Mouse (Mus musculus) embryonic facial prominence, embryonic 15.5 days (tissue): ENCODE results near the gene Adipoq. TPM values are rescaled to one million over a fixed set of nuclear protein-coding genes. Genes with fewer than 3 reads are reported as not detected.

Experiments used
- ATAC-seq: fragments of 200-750 bp; cut with Nextera tagmentation; 2 replicates; pipeline ENCODE4 v1.8.0; 2017; ENCODE audit warnings: low read depth, moderate TSS enrichment; ENCODE audit not compliant: insufficient number of reproducible peaks, low FRiP score, low TSS enrichment
- H3K27ac ChIP-seq: fragments of 300-500 bp; sonication (generic); replicated peaks from 2 replicates; pipeline ENCODE4 v1.5.1; 2015; ENCODE audit warnings: mild to moderate bottlenecking, inconsistent platforms
- H3K27me3 ChIP-seq: fragments of 300-500 bp; sonication (generic); 2 replicates; pipeline ENCODE4 v1.6.1; 2015; ENCODE audit warnings: inconsistent platforms
- H3K36me3 ChIP-seq: fragments of 300-500 bp; sonication (generic); 2 replicates; pipeline ENCODE4 v1.6.1; 2015; ENCODE audit warnings: mild to moderate bottlenecking, inconsistent platforms
- H3K4me1 ChIP-seq: fragments of 300-500 bp; sonication (generic); 2 replicates; pipeline ENCODE4 v1.6.1; 2015; ENCODE audit warnings: inconsistent platforms
- H3K4me2 ChIP-seq: fragments of 300-500 bp; sonication (generic); replicated peaks from 2 replicates; pipeline ENCODE4 v1.6.1; 2015; ENCODE audit warnings: mild to moderate bottlenecking, inconsistent platforms
- H3K4me3 ChIP-seq: fragments of 300-500 bp; sonication (generic); replicated peaks from 2 replicates; pipeline ENCODE4 v1.5.1; 2015; ENCODE audit warnings: mild to moderate bottlenecking, inconsistent platforms
- H3K9ac ChIP-seq: fragments of 300-500 bp; sonication (generic); 2 replicates; pipeline ENCODE4 v1.6.1; 2015; ENCODE audit warnings: inconsistent platforms
- H3K9me3 ChIP-seq: fragments of 300-500 bp; sonication (generic); replicated peaks from 2 replicates; pipeline ENCODE4 v1.6.1; 2016; ENCODE audit warnings: inconsistent platforms
- WGBS: fragments of 180-500 bp; shearing (Covaris S2); methylation state at CpG from one replicate; pipeline ENCODE4 v1.1.7; 2015; 5-methylcytosine and 5-hydroxymethylcytosine counted together
- polyA plus RNA-seq: library from polyadenylated mRNA; unstranded; fragments of >200 nt; fragmentation: Nextera tagmentation; extraction: Ambion mirVana; gene quantifications from 2 replicates; pipeline ENCODE4 v1.2.1, GENCODE M21; 2015

Gene Adipoq
- polyA plus RNA-seq, 1 experiment from 2014 or later: 0.25 TPM

DNA sequence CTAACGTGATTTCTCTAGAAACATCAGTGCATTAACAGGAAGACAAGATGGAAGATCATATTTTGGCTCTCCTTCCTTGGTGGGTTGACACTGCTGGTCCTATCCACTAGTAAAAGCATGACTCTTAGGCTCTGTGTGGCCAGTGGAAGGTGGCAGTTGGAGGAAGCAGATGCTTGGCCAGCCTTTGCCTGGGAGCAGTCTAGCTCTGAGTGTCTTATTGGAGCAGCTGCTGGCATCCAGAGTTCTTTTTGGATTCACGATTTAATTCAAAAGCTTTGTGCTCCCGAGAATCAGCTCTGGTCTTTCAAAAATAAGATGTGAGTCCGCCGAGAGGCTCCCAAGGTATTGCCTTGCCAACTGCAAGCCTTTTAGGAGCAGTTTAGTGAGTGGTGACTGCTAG lies 1.1 kb upstream of the Adipoq start:
- no peaks in the 10 kb centered on the region for H3K36me3 ChIP-seq
- H3K9ac ChIP-seq: no peak overlapping the region
- H3K4me2 ChIP-seq: no peak overlapping the region
- H3K4me1 ChIP-seq: no peaks in the 10 kb centered on the region
- H3K27me3 ChIP-seq: no peaks in the 10 kb centered on the region
- no peak for ATAC-seq
- no peak overlapping the region for H3K27ac ChIP-seq
- 74% methylated on average over 5 of the region's 5 CpGs for WGBS
- H3K9me3 ChIP-seq: no peaks in the 10 kb centered on the region
- no peak overlapping the region for H3K4me3 ChIP-seq

DNA sequence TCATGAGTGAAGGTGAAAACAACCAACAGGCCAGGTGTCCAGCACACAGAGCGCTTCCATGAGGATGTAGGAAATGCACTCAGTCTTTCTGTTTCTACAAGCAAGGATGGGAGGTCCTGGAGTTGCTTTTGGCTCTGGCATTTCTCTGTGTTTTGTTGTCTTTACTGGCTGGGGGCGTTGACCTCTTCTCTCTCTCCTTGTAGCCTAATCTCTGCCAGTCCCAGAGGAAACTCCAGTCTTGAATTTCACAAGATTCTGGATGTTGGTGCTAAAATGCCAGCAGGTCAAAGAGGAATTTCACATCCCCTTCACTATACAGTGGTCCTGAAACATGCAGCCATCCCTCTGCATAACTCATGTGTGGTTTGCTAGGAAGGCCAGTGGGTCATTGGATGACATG lies 2.6 kb downstream of the Adipoq start:
- no peak overlapping the region for H3K4me2 ChIP-seq
- H3K27ac ChIP-seq: no peak overlapping the region
- H3K27me3 ChIP-seq: no peaks in the 10 kb centered on the region
- WGBS: 54% methylated on average over 2 of the region's 2 CpGs
- H3K4me3 ChIP-seq: no peak overlapping the region
- ATAC-seq: no peak
- H3K4me1 ChIP-seq: no peaks in the 10 kb centered on the region
- no peak overlapping the region for H3K9ac ChIP-seq
- no peaks in the 10 kb centered on the region for H3K36me3 ChIP-seq
- H3K9me3 ChIP-seq: no peaks in the 10 kb centered on the region

DNA sequence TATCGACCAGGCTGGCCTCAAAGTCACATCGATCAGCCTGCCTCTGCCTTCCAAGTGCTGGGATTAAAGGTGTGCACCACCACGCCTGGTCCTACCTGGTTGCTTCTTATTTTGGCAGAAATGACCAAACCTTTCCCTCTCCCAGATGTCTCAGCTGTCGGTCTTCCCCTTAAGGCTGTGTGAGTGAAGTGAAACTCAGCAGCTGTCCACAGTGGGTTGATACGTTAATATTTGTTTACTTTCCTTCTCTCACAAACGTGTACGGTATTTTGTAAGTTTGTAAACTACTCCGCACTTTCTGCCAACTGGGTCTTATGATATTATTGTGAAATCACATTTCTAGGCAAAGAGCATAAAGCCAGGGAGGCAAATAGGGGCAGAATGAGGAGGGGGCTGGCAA lies 3.1 kb downstream of the Adipoq start:
- Histone ChIP-seq H3K4me3 (no peak overlapping the region), H3K9ac (no peak overlapping the region), H3K27me3 (no peaks in the 10 kb centered on the region), H3K4me1 (no peaks in the 10 kb centered on the region), H3K27ac (no peak overlapping the region), H3K4me2 (no peak overlapping the region), H3K36me3 (no peaks in the 10 kb centered on the region), H3K9me3 (no peaks in the 10 kb centered on the region)
- 73% methylated on average over 8 of the region's 8 CpGs for WGBS
- no peak for ATAC-seq

DNA sequence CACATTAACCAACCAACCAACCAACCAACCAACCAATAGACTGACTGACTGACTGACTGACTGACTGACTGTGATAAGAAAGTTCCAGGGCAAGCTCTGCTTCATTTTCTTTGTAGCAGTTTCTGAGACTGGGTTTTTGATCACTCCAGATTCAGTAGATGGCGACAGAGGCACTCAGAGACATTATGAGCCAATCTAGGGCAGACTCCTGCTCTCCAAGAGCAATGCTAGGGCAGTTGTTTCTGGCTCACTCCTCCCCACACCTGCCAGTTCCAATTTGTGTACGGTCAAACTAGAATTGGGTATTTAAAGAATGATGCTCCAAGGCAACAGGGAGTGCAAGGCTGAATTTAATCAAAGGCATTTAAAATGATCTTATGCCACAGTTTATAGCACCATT lies 5.1 kb downstream of the Adipoq start:
- H3K36me3 ChIP-seq: no peaks in the 10 kb centered on the region
- no peak overlapping the region for H3K27ac ChIP-seq
- H3K4me3 ChIP-seq: no peak overlapping the region
- no peaks in the 10 kb centered on the region for H3K27me3 ChIP-seq
- H3K4me2 ChIP-seq: no peak overlapping the region
- H3K4me1 ChIP-seq: no peaks in the 10 kb centered on the region
- H3K9me3 ChIP-seq: no peaks in the 10 kb centered on the region
- no peak for ATAC-seq
- 10% methylated on average over 2 of the region's 2 CpGs for WGBS
- H3K9ac ChIP-seq: no peak overlapping the region

- Histone ChIP-seq H3K27ac (no peak overlapping the region), H3K27me3 (no peaks in the 10 kb centered on the region), H3K9ac (no peak overlapping the region), H3K36me3 (no peaks in the 10 kb centered on the region), H3K9me3 (no peaks in the 10 kb centered on the region), H3K4me3 (no peak overlapping the region), H3K4me2 (no peak overlapping the region), H3K4me1 (no peaks in the 10 kb centered on the region)
- WGBS: 74% methylated on average over 5 of the region's 5 CpGs
- no peak for ATAC-seq
These were observed 7.9 kb downstream of the Adipoq start for GRCm38 (mm10) chr16:23154261-23154660.

GRCm38 (mm10) chr16:23157013-23157412 lies 10.7 kb downstream of the Adipoq start:
- H3K27ac ChIP-seq: no peak overlapping the region
- 95% methylated on average over 13 of the region's 13 CpGs for WGBS
- H3K4me3 ChIP-seq: no peak overlapping the region
- no peaks in the 10 kb centered on the region for H3K4me1 ChIP-seq
- H3K9me3 ChIP-seq: no peaks in the 10 kb centered on the region
- no peak for ATAC-seq
- H3K36me3 ChIP-seq: no peaks in the 10 kb centered on the region
- H3K9ac ChIP-seq: no peak overlapping the region
- H3K4me2 ChIP-seq: no peak overlapping the region
- H3K27me3 ChIP-seq: no peaks in the 10 kb centered on the region

- H3K4me1 ChIP-seq: no peaks in the 10 kb centered on the region
- H3K9ac ChIP-seq: no peak overlapping the region
- no peaks in the 10 kb centered on the region for H3K9me3 ChIP-seq
- no peak overlapping the region for H3K4me3 ChIP-seq
- H3K27me3 ChIP-seq: no peaks in the 10 kb centered on the region
- H3K27ac ChIP-seq: no peak overlapping the region
- ATAC-seq: no peak
- no peak overlapping the region for H3K4me2 ChIP-seq
- no peaks in the 10 kb centered on the region for H3K36me3 ChIP-seq
- WGBS: 83% methylated on average over 7 of the region's 7 CpGs
These were observed 12.0 kb downstream of the Adipoq start for GRCm38 (mm10) chr16:23158292-23158691.

DNA sequence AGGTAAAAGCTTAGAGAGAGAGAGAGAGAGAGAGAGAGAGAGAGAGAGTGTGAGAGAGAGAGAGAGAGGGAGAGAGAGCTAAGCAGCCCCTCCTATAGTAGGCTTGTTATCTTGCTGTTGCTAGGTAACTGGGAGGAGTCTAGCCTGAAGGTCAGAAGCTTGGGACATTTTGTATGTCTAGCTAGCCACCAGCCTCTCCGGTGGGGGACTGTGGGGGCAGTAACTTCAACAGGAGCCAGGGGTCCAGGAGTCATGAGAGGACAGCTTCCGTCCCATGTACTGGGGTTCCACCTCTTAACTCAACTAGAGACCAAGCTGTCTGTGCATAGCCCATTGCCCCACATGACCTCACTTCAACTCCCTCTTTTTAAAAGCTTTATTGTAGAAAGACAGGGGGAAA lies 12.6 kb downstream of the Adipoq start:
- no peaks in the 10 kb centered on the region for H3K36me3 ChIP-seq
- H3K4me3 ChIP-seq: no peak overlapping the region
- no peak overlapping the region for H3K9ac ChIP-seq
- no peaks in the 10 kb centered on the region for H3K9me3 ChIP-seq
- no peak overlapping the region for H3K4me2 ChIP-seq
- H3K27ac ChIP-seq: no peak overlapping the region
- ATAC-seq: no peak
- no peaks in the 10 kb centered on the region for H3K27me3 ChIP-seq
- 56% methylated on average over 2 of the region's 2 CpGs for WGBS
- H3K4me1 ChIP-seq: no peaks in the 10 kb centered on the region

GRCm38 (mm10) chr16:23159749-23160148 lies 13.4 kb downstream of the Adipoq start:
- H3K27ac ChIP-seq: no peak overlapping the region
- H3K4me2 ChIP-seq: no peak overlapping the region
- no peak for ATAC-seq
- H3K9me3 ChIP-seq: no peaks in the 10 kb centered on the region
- no peak overlapping the region for H3K9ac ChIP-seq
- 67% methylated on average over 2 of the region's 2 CpGs for WGBS
- no peaks in the 10 kb centered on the region for H3K4me1 ChIP-seq
- no peaks in the 10 kb centered on the region for H3K27me3 ChIP-seq
- no peaks in the 10 kb centered on the region for H3K36me3 ChIP-seq
- H3K4me3 ChIP-seq: no peak overlapping the region

DNA sequence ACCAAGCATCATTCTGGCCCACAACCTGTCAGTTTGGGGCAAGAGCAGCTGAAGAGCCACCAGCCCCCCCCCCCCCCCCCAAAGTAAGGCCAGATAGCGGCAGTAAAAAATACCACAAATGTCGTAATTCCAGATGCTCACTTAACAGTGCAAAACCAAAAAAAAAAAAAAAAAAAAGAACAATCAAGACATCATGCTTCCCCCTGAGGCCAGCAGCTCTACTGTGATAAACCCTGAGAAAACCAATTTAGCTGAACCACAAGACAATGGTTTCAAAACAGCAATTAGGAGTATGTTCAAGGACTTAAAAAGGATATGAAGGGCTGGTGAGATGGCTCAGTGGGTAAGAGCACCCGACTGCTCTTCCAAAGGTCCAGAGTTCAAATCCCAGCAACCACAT lies 15.8 kb downstream of the Adipoq start:
- 72% methylated on average over 3 of the region's 3 CpGs for WGBS
- Histone ChIP-seq H3K27ac (no peak overlapping the region), H3K4me3 (no peak overlapping the region), H3K9ac (no peak overlapping the region), H3K4me2 (no peak overlapping the region), H3K36me3 (no peaks in the 10 kb centered on the region), H3K27me3 (no peaks in the 10 kb centered on the region), H3K9me3 (no peaks in the 10 kb centered on the region), H3K4me1 (no peaks in the 10 kb centered on the region)
- ATAC-seq: no peak

DNA sequence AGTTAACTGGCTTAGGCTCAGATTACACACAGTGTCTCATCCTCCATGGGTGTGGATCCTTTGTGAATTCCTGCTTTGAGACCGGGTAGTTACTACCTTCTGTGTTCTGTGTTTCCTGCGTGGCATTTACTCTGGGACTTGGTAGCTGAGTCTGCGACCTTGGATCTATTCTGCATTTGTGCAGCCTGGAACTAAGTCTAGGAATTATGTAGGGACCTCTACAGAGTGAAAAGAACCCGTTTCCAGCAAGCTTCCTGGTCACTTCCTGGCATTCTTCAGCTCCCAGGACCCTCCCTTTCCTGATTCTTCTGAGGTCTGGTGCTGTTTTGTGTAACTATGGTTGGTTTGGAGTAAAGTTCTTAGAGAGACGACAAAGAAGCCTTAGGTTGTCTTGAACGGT lies 18.1 kb downstream of the Adipoq start:
- WGBS: 56% methylated on average over 6 of the region's 6 CpGs
- H3K27me3 ChIP-seq: no peaks in the 10 kb centered on the region
- no peaks in the 10 kb centered on the region for H3K4me1 ChIP-seq
- H3K4me2 ChIP-seq: no peak overlapping the region
- no peaks in the 10 kb centered on the region for H3K9me3 ChIP-seq
- no peak overlapping the region for H3K27ac ChIP-seq
- no peak for ATAC-seq
- no peak overlapping the region for H3K4me3 ChIP-seq
- no peak overlapping the region for H3K9ac ChIP-seq
- H3K36me3 ChIP-seq: no peaks in the 10 kb centered on the region

DNA sequence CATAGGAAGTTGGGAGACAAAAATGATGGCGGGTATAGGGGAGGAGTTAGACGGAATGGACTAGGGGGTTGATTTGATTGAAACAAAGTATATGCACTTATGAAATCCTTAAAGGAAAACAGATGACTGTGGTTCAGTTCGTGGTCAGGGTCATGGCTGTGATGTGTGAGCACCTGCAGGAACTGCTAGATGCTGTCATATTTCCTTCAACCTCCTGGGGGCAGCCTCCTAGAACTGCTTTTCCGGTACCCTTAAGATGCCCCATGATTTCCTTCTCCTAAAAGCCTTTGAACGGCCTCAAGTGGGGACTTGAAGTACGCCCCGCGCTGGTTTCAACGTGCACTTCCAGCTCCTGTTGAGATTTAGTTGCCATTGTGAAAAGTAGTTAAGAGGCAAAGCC lies 19.1 kb downstream of the Adipoq start:
- H3K9me3 ChIP-seq: no peaks in the 10 kb centered on the region
- H3K36me3 ChIP-seq: no peaks in the 10 kb centered on the region
- no peak for ATAC-seq
- H3K9ac ChIP-seq: no peak overlapping the region
- H3K4me3 ChIP-seq: no peak overlapping the region
- 62% methylated on average over 9 of the region's 9 CpGs for WGBS
- H3K27ac ChIP-seq: no peak overlapping the region
- H3K4me2 ChIP-seq: no peak overlapping the region
- H3K27me3 ChIP-seq: no peaks in the 10 kb centered on the region
- no peaks in the 10 kb centered on the region for H3K4me1 ChIP-seq
